Mouse (Mus musculus) heart, adult 2 months (tissue): ENCODE results near the gene Sema4c.

Source experiments
- CTCF ChIP-seq: fragments of 200-600 bp; IDR thresholded peaks from 2 replicates; pipeline ENCODE4 v1.8.1; 2022; ENCODE audit warnings: antibody characterized with exemption, mild to moderate bottlenecking, moderate library complexity
- POLR2A ChIP-seq: fragments of 200-500 bp; IDR thresholded peaks from 2 replicates; pipeline ENCODE4 v1.6.1; 2011; ENCODE audit warnings: mild to moderate bottlenecking, low read depth, low read length, control low read depth; ENCODE audit not compliant: insufficient read depth

DNA sequence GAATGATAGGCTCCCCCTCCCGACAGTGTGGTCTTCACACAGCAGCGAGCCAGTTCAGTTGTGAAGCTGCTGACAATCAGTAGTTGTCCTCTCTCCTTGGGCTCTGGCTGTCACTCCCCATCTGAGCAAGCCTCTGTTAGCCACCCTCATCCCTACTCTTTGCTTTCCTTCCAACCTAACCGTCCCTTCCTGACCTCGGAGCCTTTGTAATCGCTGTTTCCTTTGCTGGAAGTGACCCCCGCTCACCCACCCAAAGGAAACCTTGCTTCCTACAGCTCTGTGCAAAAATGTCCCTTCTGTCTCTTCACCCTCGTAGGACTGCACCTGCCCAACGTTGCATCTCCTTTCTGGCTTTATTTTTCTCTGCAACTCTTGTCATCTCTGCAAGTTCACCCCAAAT is 24.1 kb upstream of the Sema4c start:
- TF ChIP-seq POLR2A: no peak
- TF ChIP-seq CTCF: no peak
